Mouse (Mus musculus) bone marrow macrophage, adult 2 months (primary cell): ENCODE measurements around the gene Gba2.

Experiments
- CTCF ChIP-seq: IDR thresholded peaks from 2 replicates; pipeline ENCODE4 v1.5.1; 2012; ENCODE audit warnings: low read depth, mild to moderate bottlenecking, low read length, moderate library complexity
- POLR2A ChIP-seq: IDR thresholded peaks from 2 replicates; pipeline ENCODE4 v1.6.1; 2012; ENCODE audit warnings: mild to moderate bottlenecking, low read depth, low read length, borderline replicate concordance

GRCm38 (mm10) chr4:43567140-43567539 is 11.5 kb downstream of the Gba2 start:
- TF ChIP-seq CTCF (no peak), POLR2A (no peak)
